Mouse (Mus musculus): ENCODE results near the gene Rnpepl1. TPM values are rescaled to one million over a fixed set of nuclear protein-coding genes. Genes with fewer than 3 reads are reported as not detected.

The Rnpepl1 gene
- 10 to 100 TPM; 60.5 to 67.5 TPM for total RNA-seq (2021)
- long read RNA-seq, experiment 1, transcript Rnpepl1-201 (11 exons, 3,337 nt): major isoform, 79 of 115 reads
- long read RNA-seq, experiment 1, partial matches to known transcripts: 25 of 115 reads
- long read RNA-seq, experiment 1, other reads (novel, unspliced or antisense): 11 of 115 reads
- long read RNA-seq, experiment 2, transcript Rnpepl1-201 (11 exons, 3,337 nt): major isoform, 48 of 89 reads
- long read RNA-seq, experiment 2, partial matches to known transcripts: 22 of 89 reads
- long read RNA-seq, experiment 2, other reads (novel, unspliced or antisense): 19 of 89 reads

GRCm38 (mm10) chr1:92910239-92910885 is at the start of gene Rnpepl1:
Rnpepl1 (plus strand) TSS chr1:92910783.
- peak; percentile 68 for DNase-seq (ENCODE audit: low spot score)

DNA sequence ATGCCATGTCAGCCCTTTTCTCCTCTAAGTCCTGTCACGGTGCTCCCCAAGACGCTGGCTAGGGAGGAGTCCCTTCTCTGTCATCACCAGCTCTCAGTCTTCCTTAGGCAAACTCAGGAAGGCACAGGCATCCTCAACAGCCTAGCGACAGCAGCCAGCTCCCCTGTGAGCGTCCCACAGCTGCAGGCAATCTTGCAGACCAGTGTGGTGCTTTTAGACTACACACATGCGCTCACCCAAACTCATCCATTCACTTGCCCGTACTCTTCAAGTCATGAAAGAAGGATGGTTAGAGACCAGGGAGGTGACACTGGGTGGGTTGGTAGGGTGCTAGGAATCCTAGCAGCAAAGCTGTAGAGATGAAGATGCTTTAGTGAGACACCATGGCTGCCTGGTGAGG is 49.1 kb upstream of the Rnpepl1 start:
- DNase-seq (ENCODE audit: low spot score): no peak

- no peak for DNase-seq (ENCODE audit: low spot score)
These were observed 47.3 kb upstream of the Rnpepl1 start for GRCm38 (mm10) chr1:92863268-92863667.

DNA sequence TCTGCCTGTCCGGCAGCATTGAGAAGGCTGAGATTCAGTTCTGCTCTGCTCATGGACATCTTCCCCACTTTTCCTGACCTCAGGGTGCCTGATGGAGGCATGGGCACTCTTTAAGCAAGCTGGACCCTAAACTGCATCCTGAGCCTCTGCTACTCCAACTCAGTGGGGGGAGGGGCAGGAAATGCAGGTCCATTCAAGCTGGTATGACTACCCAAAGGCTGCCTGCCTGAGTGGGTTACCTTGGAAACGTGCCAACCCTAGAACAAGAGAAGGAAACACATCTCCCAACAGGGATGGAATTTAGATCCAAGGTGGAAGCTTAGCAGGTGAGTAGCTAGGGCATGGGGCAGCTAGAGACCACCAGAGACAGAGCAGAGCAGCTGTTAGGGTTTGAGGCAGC is 44.4 kb upstream of the Rnpepl1 start:
- DNase-seq (ENCODE audit: low spot score): no peak

- DNase-seq (ENCODE audit: low spot score): no peak
These were observed 40.6 kb upstream of the Rnpepl1 start for GRCm38 (mm10) chr1:92869985-92870384.

- no peak for DNase-seq (ENCODE audit: low spot score)
These were observed 37.9 kb upstream of the Rnpepl1 start for GRCm38 (mm10) chr1:92872666-92873065.

DNA sequence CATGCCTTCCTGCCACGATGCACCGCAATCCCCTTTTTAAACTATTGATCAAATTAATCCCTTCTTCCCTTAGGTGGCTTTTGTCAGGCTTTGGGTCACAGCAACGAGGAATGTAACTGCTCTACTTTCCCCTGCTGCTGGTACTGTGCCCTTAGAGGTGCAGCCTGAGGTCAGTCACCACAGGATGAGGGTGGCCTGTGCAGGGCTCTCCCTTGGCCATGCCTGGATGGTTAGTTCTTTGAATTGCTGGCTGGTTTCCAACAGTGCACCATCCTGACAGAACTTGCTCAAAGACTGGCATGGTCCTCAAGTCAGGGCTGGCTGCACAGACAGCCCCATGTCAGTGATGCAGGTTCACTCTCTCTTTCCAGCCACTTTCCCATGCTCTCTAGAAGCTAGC is 36.6 kb upstream of the Rnpepl1 start:
- no peak for DNase-seq (ENCODE audit: low spot score)

- no peak for DNase-seq (ENCODE audit: low spot score)
These were observed 35.0 kb upstream of the Rnpepl1 start for GRCm38 (mm10) chr1:92875360-92876111.

DNA sequence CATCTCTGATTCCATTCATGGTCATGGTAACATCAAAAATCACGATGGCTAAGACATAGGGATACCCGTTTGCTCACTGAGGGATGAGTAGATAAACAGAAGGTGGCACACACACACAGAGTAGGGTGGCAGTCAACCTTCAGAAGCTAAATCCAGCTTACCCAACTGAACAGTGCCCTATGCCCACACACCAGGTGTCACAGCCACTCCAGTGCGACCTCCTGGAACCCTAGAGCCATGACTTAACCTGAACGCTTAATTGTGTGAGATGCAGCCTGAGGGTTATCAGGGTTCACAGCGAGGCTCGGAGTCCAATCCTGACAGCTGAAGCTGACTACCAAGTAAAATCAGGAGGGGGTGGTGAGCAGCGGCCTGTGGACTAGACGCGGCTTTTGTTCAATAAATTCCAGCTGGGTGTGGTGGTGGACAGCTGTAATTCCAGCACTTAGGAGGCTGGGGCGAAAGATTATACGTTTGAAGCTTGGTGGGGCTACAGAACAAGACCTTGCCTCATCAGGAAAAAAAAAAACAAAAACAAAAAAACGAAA is 33.1 kb upstream of the Rnpepl1 start:
- DNase-seq (ENCODE audit: low spot score): no peak

GRCm38 (mm10) chr1:92878066-92878741 is 32.4 kb upstream of the Rnpepl1 start:
- DNase-seq (ENCODE audit: low spot score): no peak

DNA sequence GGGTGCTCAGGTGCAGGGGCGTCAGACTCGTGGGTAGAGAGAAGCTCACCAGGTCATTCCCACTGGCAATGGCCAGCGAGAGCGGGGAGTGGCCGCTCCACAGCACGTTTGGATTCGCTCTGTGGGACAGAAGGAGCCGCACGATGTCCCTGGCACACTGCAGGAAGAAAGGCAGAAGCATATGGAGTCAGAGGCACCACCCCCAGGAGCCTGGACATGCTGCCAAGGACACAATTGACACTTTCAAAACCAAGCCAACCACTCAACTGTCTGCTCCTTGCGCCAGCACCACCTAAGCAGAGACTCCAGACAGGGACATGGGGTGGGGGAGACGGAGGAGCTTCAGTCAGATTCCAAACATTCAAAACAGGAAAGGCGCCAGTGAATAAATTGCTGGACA is 31.3 kb upstream of the Rnpepl1 start:
- no peak for DNase-seq (ENCODE audit: low spot score)

- DNase-seq (ENCODE audit: low spot score): no peak
These were observed 30.5 kb upstream of the Rnpepl1 start for GRCm38 (mm10) chr1:92880101-92880500.

- DNase-seq (ENCODE audit: low spot score): no peak
These were observed 28.6 kb upstream of the Rnpepl1 start for GRCm38 (mm10) chr1:92881982-92882381.

GRCm38 (mm10) chr1:92888901-92889655 is 21.5 kb upstream of the Rnpepl1 start:
- DNase-seq (ENCODE audit: low spot score): no peak

DNA sequence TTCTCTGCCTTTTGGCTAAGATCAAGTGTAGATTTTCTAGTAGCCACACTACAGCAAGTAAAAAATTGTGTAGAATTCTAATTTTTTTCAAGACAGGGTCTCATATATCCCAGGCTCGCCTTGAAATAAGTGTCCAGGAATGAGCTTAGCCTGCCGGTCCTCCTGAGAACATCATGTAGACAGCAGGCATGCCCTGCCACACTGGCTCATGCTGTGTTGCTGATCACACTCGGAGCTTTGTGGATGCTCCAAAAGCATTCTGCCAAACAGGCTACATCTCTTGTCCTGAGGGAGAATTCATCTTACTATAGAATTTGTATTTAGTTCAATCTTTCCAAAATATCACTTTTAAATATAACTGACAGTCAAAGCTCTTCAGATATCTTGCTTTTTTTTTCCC is 17.8 kb upstream of the Rnpepl1 start:
- no peak for DNase-seq (ENCODE audit: low spot score)

GRCm38 (mm10) chr1:92893896-92894295 is 16.7 kb upstream of the Rnpepl1 start:
- no peak for DNase-seq (ENCODE audit: low spot score)

- peak; percentile 75 for DNase-seq (ENCODE audit: low spot score)
These were observed 15.5 kb upstream of the Rnpepl1 start for GRCm38 (mm10) chr1:92895089-92895488.

GRCm38 (mm10) chr1:92902786-92903185 is 7.8 kb upstream of the Rnpepl1 start, which contains the start of gene Ankmy1:
Ankmy1 (minus strand) TSS chr1:92902906.
- DNase-seq (ENCODE audit: low spot score): no peak

GRCm38 (mm10) chr1:92903627-92904026 is 7.0 kb upstream of the Rnpepl1 start:
- no peak for DNase-seq (ENCODE audit: low spot score)

DNA sequence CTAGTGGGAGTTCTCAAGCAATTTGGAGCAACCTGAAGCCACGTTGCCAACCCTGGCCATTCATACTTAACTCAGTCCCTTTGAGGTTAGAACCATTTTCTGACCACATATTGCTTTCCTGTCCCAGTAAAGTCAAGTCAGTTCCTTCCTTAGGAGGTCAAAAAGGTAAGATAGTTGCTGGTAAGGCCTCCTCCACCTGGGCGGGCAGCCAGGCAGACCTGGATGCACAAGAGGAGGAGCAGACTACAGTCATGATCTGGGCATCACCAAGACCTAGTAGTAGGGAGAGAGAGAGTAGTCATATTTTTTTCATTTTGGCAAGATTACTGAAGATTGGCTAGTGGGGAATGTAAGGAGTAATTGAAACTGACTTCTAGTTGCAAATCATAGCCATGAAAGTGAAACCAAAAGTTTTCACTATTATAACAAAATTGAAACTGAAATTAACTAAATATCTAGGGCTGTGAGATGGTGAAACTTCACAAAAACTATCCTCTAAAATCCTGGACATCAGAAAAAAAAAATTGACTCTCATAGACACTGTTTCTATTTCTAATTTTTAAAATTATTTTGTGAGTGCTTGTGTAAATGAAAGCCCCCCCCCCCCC is 4.8 kb upstream of the Rnpepl1 start:
- DNase-seq (ENCODE audit: low spot score): no peak

Measured in gastrocnemius, adult 18-20 months (tissue).